Mouse (Mus musculus) ES-Bruce4 (cell line): ENCODE data around the gene Ndufaf4. TPM values are rescaled to one million over a fixed set of nuclear protein-coding genes. Genes with fewer than 3 reads are reported as not detected.
"Not testable (repeated sequence)": the region's sequence is repeated elsewhere in the genome, so short reads cannot be mapped to it uniquely, and the experiment has no call there.

Experiments
- H3K27ac ChIP-seq: 2 replicates; pipeline ENCODE4 v1.5.1; 2012; ENCODE audit warnings: low read length, inconsistent platforms; ENCODE audit not compliant: insufficient read depth
- H3K27me3 ChIP-seq: 2 replicates; pipeline ENCODE4 v1.6.1; 2012; ENCODE audit warnings: mild to moderate bottlenecking, low read length, inconsistent platforms; ENCODE audit not compliant: control insufficient read depth, poor library complexity, insufficient read depth, severe bottlenecking
- H3K36me3 ChIP-seq: 2 replicates; pipeline ENCODE4 v1.6.1; 2012; ENCODE audit warnings: inconsistent platforms, mild to moderate bottlenecking, low read length, moderate library complexity; ENCODE audit not compliant: control insufficient read depth, poor library complexity, insufficient read depth, severe bottlenecking
- H3K4me1 ChIP-seq: one replicate; pipeline ENCODE4 v1.8.1; 2011; ENCODE audit warnings: low read length; ENCODE audit not compliant: control insufficient read depth, insufficient read depth
- H3K4me3 ChIP-seq: 2 replicates; pipeline ENCODE4 v1.5.1; 2011; ENCODE audit warnings: low read depth, mild to moderate bottlenecking, low read length
- H3K9ac ChIP-seq: 2 replicates; pipeline ENCODE4 v1.6.1; 2012; ENCODE audit warnings: low read depth, mild to moderate bottlenecking, inconsistent platforms; ENCODE audit not compliant: poor library complexity, severe bottlenecking
- H3K9me3 ChIP-seq: replicated peaks from 2 replicates; pipeline ENCODE4 v1.6.1; 2012; ENCODE audit warnings: mild to moderate bottlenecking, low read length, inconsistent platforms; ENCODE audit not compliant: control insufficient read depth, poor library complexity, insufficient read depth, severe bottlenecking
- CTCF ChIP-seq: IDR thresholded peaks from one replicate; pipeline ENCODE4 v1.8.1; 2011; ENCODE audit warnings: low read depth, low read length
- EP300 ChIP-seq: IDR thresholded peaks from 2 replicates; pipeline ENCODE4 v1.6.1; 2011; ENCODE audit warnings: low read depth, low read length; ENCODE audit not compliant: insufficient read depth
- POLR2A ChIP-seq: IDR thresholded peaks from one replicate; pipeline ENCODE4 v1.8.1; 2011; ENCODE audit warnings: low read length; ENCODE audit not compliant: insufficient read depth
- polyA plus RNA-seq: library from polyadenylated mRNA; stranded (reverse); fragments of >200 nt; gene quantifications from 2 replicates; pipeline ENCODE4 v1.2.4, GENCODE M21; 2011; ENCODE audit warnings: low read depth; ENCODE audit not compliant: missing spikeins, insufficient read depth, insufficient read length

Ndufaf4 gene
- polyA plus RNA-seq, result 27.7 and 28.2 TPM in 2 replicates

DNA sequence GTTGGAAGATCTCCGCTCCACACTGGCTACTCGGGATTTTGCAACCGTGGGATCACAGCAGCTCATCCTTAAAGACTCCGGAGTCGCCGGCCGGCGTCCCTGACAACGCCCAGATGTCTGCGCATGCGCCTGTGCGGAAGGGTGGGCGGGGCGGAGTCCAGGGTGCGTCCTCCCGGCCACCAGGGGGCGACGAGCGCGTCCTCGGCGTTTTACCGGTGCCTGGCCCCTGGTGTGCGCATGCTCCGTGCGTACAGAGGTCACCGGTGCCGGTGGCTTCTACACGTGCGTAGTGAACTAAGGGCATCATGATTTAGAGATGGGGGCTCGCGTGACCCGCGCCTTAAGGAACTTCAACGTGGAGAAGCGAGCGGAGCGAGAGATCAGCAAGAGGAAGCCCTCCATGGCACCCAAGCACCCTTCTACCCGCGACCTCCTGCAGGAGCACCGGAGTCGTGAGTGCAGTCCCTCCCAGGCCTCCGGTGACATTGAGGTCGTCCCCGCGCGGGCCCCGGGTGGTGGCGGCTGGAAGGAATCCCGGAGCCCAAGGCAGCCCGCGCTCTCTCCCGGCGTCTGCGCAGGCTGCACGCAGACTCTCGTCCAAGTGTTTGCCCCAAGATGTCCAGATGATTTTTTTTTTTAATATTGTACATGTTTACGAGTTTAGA, at the start of gene Ndufaf4:
TSS of gene Ndufaf4 (plus strand) at position 233 of the 665 bp plus-strand sequence.
- TF ChIP-seq POLR2A (no peak), CTCF (peak; percentile 76), EP300 (0 out of 2 replicates have a peak, but pooled peaks have one; percentile 7)
- H3K9ac ChIP-seq, result peak within 1 kb of the TSS; percentile 69
- no peaks in the 10 kb centered on the region for H3K9me3 ChIP-seq
- no peaks in the 10 kb centered on the region for H3K4me1 ChIP-seq
- H3K27ac ChIP-seq, result no peak within 1 kb of the TSS
- peak within 1 kb of the TSS; percentile 89 for H3K4me3 ChIP-seq
- H3K36me3 ChIP-seq, result peaks cover 8% of the 10 kb centered on the region
- H3K27me3 ChIP-seq, result no peaks in the 10 kb centered on the region

DNA sequence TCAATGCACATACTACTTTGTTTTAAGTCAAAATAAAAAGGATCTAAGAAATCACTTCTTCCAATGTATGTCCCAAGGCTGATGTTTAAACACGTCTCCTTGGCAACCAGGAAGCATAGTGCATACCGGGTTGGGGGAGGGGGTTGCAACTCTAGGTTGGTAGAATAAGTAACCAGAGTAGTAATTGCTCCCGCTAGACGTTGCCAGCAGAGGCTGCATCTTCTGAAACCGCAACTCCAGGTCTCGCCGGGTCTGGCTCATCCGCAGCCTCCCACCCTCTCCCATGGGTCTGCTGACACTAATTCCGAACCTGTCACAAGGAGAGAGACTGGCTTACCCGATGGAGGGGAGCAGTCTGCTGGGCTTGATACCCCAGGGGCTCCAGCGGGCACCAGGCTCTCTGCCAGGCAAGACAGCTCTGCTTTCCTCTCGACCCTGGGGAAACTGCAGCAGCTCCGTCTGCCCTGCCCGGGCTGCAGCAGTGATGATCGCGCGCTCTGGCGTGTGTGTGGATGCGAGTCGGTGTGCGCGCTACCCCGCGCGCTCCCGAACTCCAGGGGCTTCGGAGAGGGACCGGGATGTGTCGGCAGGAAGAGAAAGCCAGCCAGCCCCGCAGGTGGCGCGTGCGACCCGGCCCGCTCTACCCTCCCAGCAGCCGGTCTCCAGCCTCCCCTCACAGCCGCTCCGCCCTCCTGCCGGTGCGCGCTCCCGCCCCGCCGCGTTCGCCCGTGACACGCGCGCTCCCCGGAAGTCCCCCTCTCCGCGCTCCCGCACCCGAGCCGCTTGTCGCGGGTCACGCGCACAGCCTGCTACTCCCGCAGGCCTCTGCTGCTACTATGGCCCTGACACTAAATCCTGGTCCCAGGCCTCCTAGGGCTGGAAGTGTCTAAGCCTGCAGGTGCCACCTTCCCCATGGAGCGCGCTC, 47.2 kb upstream of the Ndufaf4 start, which contains the start of gene Klhl32:
TSS of gene Klhl32 (minus strand) at position 724 of the 925 bp plus-strand sequence.
- Histone ChIP-seq H3K4me1 (no peaks in the 10 kb centered on the region), H3K9ac (peak within 1 kb of the TSS; percentile 42), H3K36me3 (no peaks in the 10 kb centered on the region), H3K27me3 (peaks cover 1% of the 10 kb centered on the region; the same call in 1 of the 2 replicates), H3K27ac (no peak within 1 kb of the TSS), H3K9me3 (no peaks in the 10 kb centered on the region), H3K4me3 (peak within 1 kb of the TSS; percentile 59)
- TF ChIP-seq EP300 (no peak), CTCF (no peak), POLR2A (no peak)

DNA sequence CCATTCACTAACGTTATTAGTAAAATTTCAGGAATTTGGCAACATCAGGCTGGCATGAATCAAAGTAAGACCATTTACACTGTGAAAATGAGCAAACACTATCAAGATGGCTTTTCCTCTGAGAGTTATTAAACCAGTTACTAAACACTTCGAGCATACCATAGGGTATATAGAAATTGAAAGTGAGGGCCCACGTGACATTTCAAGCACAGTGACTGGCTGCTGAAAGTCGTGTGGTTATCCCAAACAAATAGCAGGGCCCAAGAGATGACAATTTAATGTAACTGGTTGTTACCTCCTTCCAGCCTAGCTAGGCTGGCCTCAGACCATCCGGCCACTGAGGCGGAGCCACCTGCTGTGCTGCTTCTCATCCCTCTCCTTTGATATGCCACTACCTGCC, 32.2 kb upstream of the Ndufaf4 start:
- H3K9me3 ChIP-seq, result no peaks in the 10 kb centered on the region
- 0 out of 2 replicates have a peak, but pooled peaks cover 2% of the 10 kb centered on the region for H3K27me3 ChIP-seq
- no peaks in the 10 kb centered on the region for H3K36me3 ChIP-seq
- H3K27ac ChIP-seq, result no peak overlapping the region
- H3K9ac ChIP-seq, result no peak overlapping the region
- TF ChIP-seq POLR2A (no peak), EP300 (no peak), CTCF (no peak)
- H3K4me3 ChIP-seq, result no peak overlapping the region
- H3K4me1 ChIP-seq, result no peaks in the 10 kb centered on the region

DNA sequence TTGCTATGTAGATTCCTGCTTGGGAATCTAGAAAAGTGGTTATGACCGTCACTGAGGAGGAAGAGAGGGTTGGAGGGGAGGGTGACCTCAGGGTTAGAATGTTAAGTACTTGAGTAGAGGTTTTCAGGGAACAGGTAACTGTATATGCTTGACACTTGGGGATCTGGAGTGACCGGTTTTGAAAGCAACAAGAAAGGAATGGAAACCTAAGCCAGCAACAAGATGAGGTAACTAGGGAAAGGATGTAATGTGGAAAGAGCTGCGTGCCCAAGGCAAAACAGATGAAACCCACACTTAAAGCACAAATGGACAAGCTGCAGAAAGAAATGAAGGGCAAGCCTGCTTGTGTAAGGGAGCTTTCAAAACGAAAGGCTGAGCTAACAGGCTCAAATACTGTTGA, 28.7 kb upstream of the Ndufaf4 start:
- no peaks in the 10 kb centered on the region for H3K4me1 ChIP-seq
- H3K9ac ChIP-seq, result no peak overlapping the region
- H3K27me3 ChIP-seq, result 0 out of 2 replicates have a peak, but pooled peaks cover 2% of the 10 kb centered on the region
- H3K4me3 ChIP-seq, result no peak overlapping the region
- H3K27ac ChIP-seq, result no peak overlapping the region
- no peaks in the 10 kb centered on the region for H3K36me3 ChIP-seq
- H3K9me3 ChIP-seq, result no peaks in the 10 kb centered on the region
- TF ChIP-seq CTCF (no peak), POLR2A (no peak), EP300 (no peak)

DNA sequence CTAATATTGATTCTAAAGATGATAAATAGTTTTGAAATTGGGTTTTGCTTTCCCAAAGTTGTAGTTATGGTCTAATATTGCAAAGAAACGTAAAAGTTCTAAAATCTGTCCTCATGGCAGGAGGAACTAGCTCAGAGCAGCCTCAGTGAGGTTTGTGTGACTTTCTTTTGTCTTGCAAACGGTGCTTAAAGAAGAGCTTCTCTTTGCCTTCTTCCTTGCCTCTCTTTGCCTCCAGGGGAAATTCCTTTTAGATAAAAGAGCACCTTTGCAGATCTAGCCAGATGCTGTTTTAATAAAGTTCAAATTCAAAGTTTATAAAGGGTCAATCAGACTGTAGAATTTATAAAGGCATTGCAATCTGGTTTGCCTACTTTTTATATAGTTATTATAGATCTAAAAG, 8.5 kb upstream of the Ndufaf4 start:
- peaks cover 22% of the 10 kb centered on the region for H3K9me3 ChIP-seq
- not testable (repeated sequence) for H3K36me3 ChIP-seq, H3K4me3 ChIP-seq, H3K4me1 ChIP-seq, H3K9ac ChIP-seq, H3K27ac ChIP-seq, H3K27me3 ChIP-seq

DNA sequence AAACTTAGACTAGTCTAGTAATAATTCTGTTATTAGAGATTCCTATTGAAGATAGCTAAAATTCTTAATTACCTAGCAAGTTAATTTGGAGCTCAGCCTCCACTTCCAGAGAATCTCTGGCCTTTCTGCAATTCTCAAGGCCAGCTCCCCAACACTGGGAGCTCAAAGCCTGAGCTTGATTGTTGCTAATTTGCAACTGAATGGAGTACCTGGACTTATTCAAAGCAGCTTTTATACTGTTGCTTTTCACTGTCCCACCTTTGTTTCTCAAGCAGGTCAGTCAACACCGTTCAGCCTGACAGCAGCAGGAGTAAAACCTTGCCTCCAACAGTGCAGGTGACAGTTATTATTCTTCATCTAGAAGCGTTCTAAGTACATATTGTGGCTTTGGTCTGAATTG, 5.6 kb upstream of the Ndufaf4 start:
- not testable (repeated sequence) for H3K27me3 ChIP-seq, H3K27ac ChIP-seq, H3K36me3 ChIP-seq, H3K9ac ChIP-seq, H3K4me1 ChIP-seq, H3K4me3 ChIP-seq
- peaks cover 22% of the 10 kb centered on the region for H3K9me3 ChIP-seq
